Mouse (Mus musculus): ENCODE results near the gene Anks1. TPM values are rescaled to one million over a fixed set of nuclear protein-coding genes. Genes with fewer than 3 reads are reported as not detected.

The Anks1 gene
- polyA plus RNA-seq, 1 experiment from 2014 or later: 8.5 TPM

DNA sequence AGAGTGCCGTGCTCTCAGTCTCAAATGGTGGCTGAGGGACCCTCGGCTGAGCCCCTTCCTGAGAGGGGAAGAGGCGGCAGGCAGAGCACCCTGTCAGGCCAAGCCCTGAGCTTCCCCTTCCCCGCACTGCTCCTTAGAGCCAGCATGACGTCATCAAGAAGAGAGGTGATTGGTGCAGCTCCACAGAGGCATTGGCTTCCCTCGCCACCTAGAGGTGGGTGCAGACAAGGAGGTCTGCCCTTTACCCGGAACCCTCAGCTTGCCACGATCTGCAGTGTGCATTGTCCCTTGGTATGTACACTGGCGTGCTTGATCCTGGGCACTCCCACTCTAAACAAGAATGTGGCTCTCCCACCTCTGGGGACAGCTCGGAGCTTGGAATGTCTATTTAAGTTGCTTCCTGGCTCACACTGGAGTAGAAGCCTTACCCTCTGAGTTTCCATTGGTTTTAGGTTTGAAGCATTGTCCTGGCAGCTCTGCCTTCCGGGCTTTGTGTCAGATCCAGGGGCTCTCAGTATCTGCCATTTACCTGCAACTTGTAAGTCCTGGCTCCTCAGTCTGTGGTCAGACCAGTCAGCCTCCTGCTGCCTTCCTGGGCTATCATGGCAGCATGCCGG, 104.3 kb downstream of the Anks1 start:
- H3K9ac ChIP-seq: peak overlapping the region; percentile 10; the same call in 1 of the 2 replicates
- no peaks in the 10 kb centered on the region for H3K9me3 ChIP-seq (replicated peaks)
- peak; percentile 73 for ATAC-seq (replicated peaks; ENCODE audit: insufficient number of reproducible peaks, insufficient read depth, low FRiP score, low read depth)
- H3K27ac ChIP-seq: peak overlapping the region; percentile 78
- H3K27me3 ChIP-seq: no peaks in the 10 kb centered on the region
- 10% methylated on average over 12 of the region's 12 CpGs for whole genome bisulfite sequencing
- no peaks in the 10 kb centered on the region for H3K36me3 ChIP-seq
- H3K4me3 ChIP-seq: peak overlapping the region; percentile 13; the same call in 1 of the 2 replicates
- peak overlapping the region; percentile 45 for H3K4me2 ChIP-seq
- peaks cover 84% of the 10 kb centered on the region for H3K4me1 ChIP-seq (replicated peaks)

- H3K4me1 ChIP-seq (replicated peaks): peaks cover 84% of the 10 kb centered on the region
- WGBS: 66% methylated on average over 4 of the region's 4 CpGs
- no peak overlapping the region for H3K4me3 ChIP-seq
- no peaks in the 10 kb centered on the region for H3K9me3 ChIP-seq (replicated peaks)
- H3K36me3 ChIP-seq: no peaks in the 10 kb centered on the region
- peak overlapping the region; percentile 5; the same call in 1 of the 2 replicates for H3K4me2 ChIP-seq
- no peak overlapping the region for H3K9ac ChIP-seq
- peak overlapping the region; percentile 78 for H3K27ac ChIP-seq
- ATAC-seq (replicated peaks; ENCODE audit: insufficient number of reproducible peaks, insufficient read depth, low FRiP score, low read depth): no peak
- H3K27me3 ChIP-seq: no peaks in the 10 kb centered on the region
These were observed 105.3 kb downstream of the Anks1 start for GRCm38 (mm10) chr17:28014449-28014848.

- peaks cover 84% of the 10 kb centered on the region for H3K4me1 ChIP-seq (replicated peaks)
- H3K27ac ChIP-seq: peak overlapping the region; percentile 78
- peak overlapping the region; percentile 5; the same call in 1 of the 2 replicates for H3K4me2 ChIP-seq
- ATAC-seq (replicated peaks; ENCODE audit: insufficient number of reproducible peaks, insufficient read depth, low FRiP score, low read depth): peak; percentile 66
- WGBS: 52% methylated on average over 17 of the region's 17 CpGs
- no peak overlapping the region for H3K4me3 ChIP-seq
- H3K36me3 ChIP-seq: no peaks in the 10 kb centered on the region
- no peaks in the 10 kb centered on the region for H3K9me3 ChIP-seq (replicated peaks)
- H3K9ac ChIP-seq: no peak overlapping the region
- H3K27me3 ChIP-seq: no peaks in the 10 kb centered on the region
These were observed 106.1 kb downstream of the Anks1 start for GRCm38 (mm10) chr17:28015068-28015730.

GRCm38 (mm10) chr17:28016056-28016797, 107.1 kb downstream of the Anks1 start:
- Histone ChIP-seq H3K4me3 (no peak overlapping the region), H3K4me2 (no peak overlapping the region), H3K27me3 (no peaks in the 10 kb centered on the region), H3K9me3 (replicated peaks) (no peaks in the 10 kb centered on the region), H3K9ac (0 out of 2 replicates have a peak overlapping the region, but pooled peaks have one; percentile 11), H3K27ac (peak overlapping the region; percentile 78), H3K4me1 (replicated peaks) (peaks cover 89% of the 10 kb centered on the region), H3K36me3 (no peaks in the 10 kb centered on the region)
- WGBS: 77% methylated on average over 8 of the region's 8 CpGs
- ATAC-seq (replicated peaks; ENCODE audit: insufficient number of reproducible peaks, insufficient read depth, low FRiP score, low read depth): no peak

DNA sequence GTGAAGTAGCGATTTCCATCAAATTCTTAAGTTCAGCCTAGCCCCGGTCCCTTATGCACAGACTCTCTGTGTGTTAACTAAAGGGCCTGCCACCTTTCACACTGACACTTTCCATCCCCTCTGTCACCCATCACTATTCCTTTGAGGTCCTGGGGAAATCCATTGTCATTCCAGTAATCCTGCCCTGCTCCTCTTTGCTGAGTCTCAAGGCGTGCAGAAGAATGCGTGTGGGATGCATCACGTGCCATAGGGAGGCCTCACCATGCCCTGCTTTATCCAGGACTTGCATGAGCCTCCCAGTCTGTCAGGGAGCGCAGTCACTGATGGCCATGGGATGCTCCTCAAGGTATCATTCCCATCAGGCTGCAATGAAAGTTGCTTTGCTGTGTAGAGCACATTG, 109.2 kb downstream of the Anks1 start:
- Histone ChIP-seq H3K9me3 (replicated peaks) (no peaks in the 10 kb centered on the region), H3K4me2 (no peak overlapping the region), H3K36me3 (no peaks in the 10 kb centered on the region), H3K4me1 (replicated peaks) (peaks cover 91% of the 10 kb centered on the region), H3K27ac (no peak overlapping the region), H3K4me3 (no peak overlapping the region), H3K9ac (no peak overlapping the region), H3K27me3 (no peaks in the 10 kb centered on the region)
- no peak for ATAC-seq (replicated peaks; ENCODE audit: insufficient number of reproducible peaks, insufficient read depth, low FRiP score, low read depth)
- WGBS: 70% methylated on average over 6 of the region's 6 CpGs

DNA sequence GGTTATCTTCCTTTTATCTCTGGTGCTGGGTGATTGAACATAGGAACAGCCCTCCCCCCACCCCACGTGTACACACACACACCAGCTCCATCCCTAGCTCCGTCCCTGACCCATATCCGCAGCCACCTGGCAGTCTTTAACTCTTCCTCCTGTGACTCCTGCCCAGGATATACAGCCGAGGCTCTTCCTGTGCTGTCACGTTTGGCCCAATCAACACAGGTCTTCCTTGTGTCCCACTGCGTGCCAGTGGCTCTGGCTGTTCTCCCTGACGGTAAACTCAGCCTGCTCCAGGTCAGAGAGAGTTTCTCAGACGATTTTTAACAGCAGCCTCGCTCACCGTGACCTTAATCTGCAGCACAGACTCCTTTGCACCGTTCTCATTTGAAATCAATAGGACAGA, 109.7 kb downstream of the Anks1 start:
- H3K9ac ChIP-seq: no peak overlapping the region
- peaks cover 89% of the 10 kb centered on the region for H3K4me1 ChIP-seq (replicated peaks)
- WGBS: 65% methylated on average over 11 of the region's 11 CpGs
- H3K4me2 ChIP-seq: no peak overlapping the region
- no peaks in the 10 kb centered on the region for H3K9me3 ChIP-seq (replicated peaks)
- no peaks in the 10 kb centered on the region for H3K36me3 ChIP-seq
- H3K27me3 ChIP-seq: no peaks in the 10 kb centered on the region
- no peak overlapping the region for H3K27ac ChIP-seq
- ATAC-seq (replicated peaks; ENCODE audit: insufficient number of reproducible peaks, insufficient read depth, low FRiP score, low read depth): no peak
- no peak overlapping the region for H3K4me3 ChIP-seq

- no peak for ATAC-seq (replicated peaks; ENCODE audit: insufficient number of reproducible peaks, insufficient read depth, low FRiP score, low read depth)
- Histone ChIP-seq H3K4me2 (no peak overlapping the region), H3K9me3 (replicated peaks) (no peaks in the 10 kb centered on the region), H3K9ac (no peak overlapping the region), H3K36me3 (no peaks in the 10 kb centered on the region), H3K27ac (peak overlapping the region; percentile 60), H3K4me1 (replicated peaks) (peaks cover 93% of the 10 kb centered on the region), H3K27me3 (no peaks in the 10 kb centered on the region), H3K4me3 (no peak overlapping the region)
- WGBS: 62% methylated on average over 21 of the region's 21 CpGs
These were observed 110.9 kb downstream of the Anks1 start for GRCm38 (mm10) chr17:28019785-28020696.

DNA sequence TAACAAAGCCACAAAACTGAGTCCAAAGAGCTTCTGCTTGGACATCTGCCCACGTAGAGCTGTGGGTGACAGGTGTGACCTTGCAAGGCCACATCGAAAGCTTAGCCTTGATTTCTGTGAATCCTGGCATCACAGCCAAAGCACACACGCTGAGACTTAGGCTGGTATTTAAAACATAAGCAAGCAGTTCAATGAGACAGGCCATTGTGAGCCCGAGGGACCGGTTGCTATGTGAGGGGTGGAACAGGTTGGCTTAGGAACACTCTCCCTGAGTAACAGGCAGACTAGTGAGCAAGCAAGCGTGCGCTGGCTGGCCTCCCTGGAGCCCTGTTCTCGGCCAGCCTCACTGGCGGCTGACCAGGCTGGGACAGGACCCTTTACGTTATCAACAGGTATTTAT, 112.8 kb downstream of the Anks1 start:
- Histone ChIP-seq H3K9ac (no peak overlapping the region), H3K27ac (peak overlapping the region; percentile 56), H3K4me3 (no peak overlapping the region), H3K9me3 (replicated peaks) (no peaks in the 10 kb centered on the region), H3K4me1 (replicated peaks) (peaks cover 95% of the 10 kb centered on the region), H3K27me3 (no peaks in the 10 kb centered on the region), H3K4me2 (no peak overlapping the region), H3K36me3 (no peaks in the 10 kb centered on the region)
- 0 out of 2 replicates have a peak, but pooled peaks have one; percentile 36 for ATAC-seq (replicated peaks; ENCODE audit: insufficient number of reproducible peaks, insufficient read depth, low FRiP score, low read depth)
- 42% methylated on average over 10 of the region's 10 CpGs for WGBS

- H3K9me3 ChIP-seq (replicated peaks): no peaks in the 10 kb centered on the region
- no peak overlapping the region for H3K4me2 ChIP-seq
- peak overlapping the region; percentile 56; the same call in 1 of the 2 replicates for H3K27ac ChIP-seq
- ATAC-seq (replicated peaks; ENCODE audit: insufficient number of reproducible peaks, insufficient read depth, low FRiP score, low read depth): no peak
- H3K9ac ChIP-seq: no peak overlapping the region
- no peaks in the 10 kb centered on the region for H3K27me3 ChIP-seq
- peaks cover 89% of the 10 kb centered on the region for H3K4me1 ChIP-seq (replicated peaks)
- H3K4me3 ChIP-seq: no peak overlapping the region
- WGBS: 82% methylated on average over 22 of the region's 22 CpGs
- no peaks in the 10 kb centered on the region for H3K36me3 ChIP-seq
These were observed 113.9 kb downstream of the Anks1 start for GRCm38 (mm10) chr17:28022854-28023655.

GRCm38 (mm10) chr17:28025541-28025961, 116.4 kb downstream of the Anks1 start:
- H3K27me3 ChIP-seq: no peaks in the 10 kb centered on the region
- no peak overlapping the region for H3K4me2 ChIP-seq
- H3K9me3 ChIP-seq (replicated peaks): no peaks in the 10 kb centered on the region
- peak overlapping the region; percentile 67 for H3K27ac ChIP-seq
- peaks cover 67% of the 10 kb centered on the region for H3K4me1 ChIP-seq (replicated peaks)
- 40% methylated on average over 5 of the region's 5 CpGs for WGBS
- no peak overlapping the region for H3K4me3 ChIP-seq
- H3K36me3 ChIP-seq: no peaks in the 10 kb centered on the region
- ATAC-seq (replicated peaks; ENCODE audit: insufficient number of reproducible peaks, insufficient read depth, low FRiP score, low read depth): no peak
- H3K9ac ChIP-seq: no peak overlapping the region
